Mouse (Mus musculus) heart, adult 18-20 months (tissue): ENCODE measurements around the gene Sox4. TPM values are rescaled to one million over a fixed set of nuclear protein-coding genes. Genes with fewer than 3 reads are reported as not detected.

Experiments
- DNase-seq, 2 experiments: peaks; one replicate each; pipeline ENCODE4 v3.0.0; 2021 to 2022; ENCODE audit warnings: mixed read lengths in 1 of 2
- long read RNA-seq, 2 experiments: library from polyadenylated mRNA; stranded (forward); transcript quantifications; one replicate each; pipeline ENCODE4 v2.0.0; 2021
- total RNA-seq, 2 experiments: library from RNA; stranded (reverse); gene quantifications; 2 replicates each; pipeline ENCODE4 v1.2.3; 2021

The Sox4 gene
- total RNA-seq, result 10 to 100 TPM in 1 of 2 experiments, 1 to 10 TPM in 1; 7.8 to 12.7 TPM
- long read RNA-seq, experiment 1, full-length matches to known transcripts, result 23 of 23 reads
- long read RNA-seq, experiment 1, partial matches to known transcripts, result 0 of 23 reads
- long read RNA-seq, experiment 1, other reads (novel, unspliced or antisense), result 0 of 23 reads
- long read RNA-seq, experiment 2, full-length matches to known transcripts, result 2 of 2 reads
- long read RNA-seq, experiment 2, partial matches to known transcripts, result 0 of 2 reads
- long read RNA-seq, experiment 2, other reads (novel, unspliced or antisense), result 0 of 2 reads

DNA sequence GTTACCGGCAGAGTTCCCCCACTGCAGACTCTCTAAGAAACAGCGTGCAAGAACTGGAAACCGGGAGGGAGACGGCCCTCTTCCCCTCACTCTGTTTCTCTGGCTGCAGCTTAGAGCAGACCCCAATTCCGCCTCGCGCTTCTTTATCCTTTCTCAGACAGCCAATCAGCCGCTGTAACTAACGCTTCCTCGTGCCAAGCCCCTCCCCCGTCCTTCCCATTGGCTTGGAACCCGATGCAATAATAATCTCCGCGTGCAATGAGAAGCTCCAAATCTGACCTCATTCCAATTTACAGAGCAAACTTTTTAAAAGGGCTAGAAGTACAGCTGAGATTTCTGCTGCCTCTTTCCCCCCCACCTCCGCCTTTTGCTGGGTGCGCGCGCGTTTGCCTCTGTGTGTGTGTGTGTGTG lies at the start of gene Sox4:
Gene Sox4 (minus strand): TSS at position 133 of the 411 bp plus-strand sequence.
- peak; percentile 97 to 98 for DNase-seq

DNA sequence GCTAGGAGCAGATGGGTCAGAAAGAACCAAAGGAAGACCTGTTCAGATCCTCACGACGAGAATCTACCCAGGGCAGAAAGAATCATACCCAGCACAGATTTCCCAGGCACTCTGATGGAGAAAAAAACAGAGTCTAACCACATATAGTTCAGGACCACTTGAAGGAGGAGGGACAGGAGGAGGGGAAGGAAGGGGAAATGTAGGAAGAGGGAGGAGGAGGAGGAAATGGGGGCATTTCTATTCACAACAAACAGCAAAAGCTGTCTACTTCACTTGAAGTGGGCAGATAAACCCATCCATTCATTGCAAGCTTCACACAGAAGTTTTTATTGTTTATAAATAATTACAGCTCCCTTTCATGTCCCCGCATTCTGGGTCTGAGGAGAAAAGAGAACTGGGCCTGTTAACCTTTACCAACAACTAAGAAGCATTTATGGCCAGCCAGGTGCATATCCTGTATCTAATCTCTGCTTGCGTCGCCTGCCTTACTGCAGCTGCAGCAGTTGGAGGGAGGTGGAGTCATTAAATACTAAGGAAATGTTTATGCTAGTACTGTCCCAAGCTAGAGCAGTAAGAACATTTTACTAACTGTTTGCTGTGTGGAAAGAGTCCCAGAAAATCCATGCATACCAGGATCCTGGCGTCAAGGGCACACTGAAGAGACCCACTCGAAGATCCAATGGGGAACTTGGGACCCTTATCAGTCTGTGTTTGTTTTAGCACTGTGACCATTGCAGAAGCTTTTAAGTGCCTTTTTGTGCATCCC lies 38.6 kb upstream of the Sox4 start:
- DNase-seq, result no peak

DNA sequence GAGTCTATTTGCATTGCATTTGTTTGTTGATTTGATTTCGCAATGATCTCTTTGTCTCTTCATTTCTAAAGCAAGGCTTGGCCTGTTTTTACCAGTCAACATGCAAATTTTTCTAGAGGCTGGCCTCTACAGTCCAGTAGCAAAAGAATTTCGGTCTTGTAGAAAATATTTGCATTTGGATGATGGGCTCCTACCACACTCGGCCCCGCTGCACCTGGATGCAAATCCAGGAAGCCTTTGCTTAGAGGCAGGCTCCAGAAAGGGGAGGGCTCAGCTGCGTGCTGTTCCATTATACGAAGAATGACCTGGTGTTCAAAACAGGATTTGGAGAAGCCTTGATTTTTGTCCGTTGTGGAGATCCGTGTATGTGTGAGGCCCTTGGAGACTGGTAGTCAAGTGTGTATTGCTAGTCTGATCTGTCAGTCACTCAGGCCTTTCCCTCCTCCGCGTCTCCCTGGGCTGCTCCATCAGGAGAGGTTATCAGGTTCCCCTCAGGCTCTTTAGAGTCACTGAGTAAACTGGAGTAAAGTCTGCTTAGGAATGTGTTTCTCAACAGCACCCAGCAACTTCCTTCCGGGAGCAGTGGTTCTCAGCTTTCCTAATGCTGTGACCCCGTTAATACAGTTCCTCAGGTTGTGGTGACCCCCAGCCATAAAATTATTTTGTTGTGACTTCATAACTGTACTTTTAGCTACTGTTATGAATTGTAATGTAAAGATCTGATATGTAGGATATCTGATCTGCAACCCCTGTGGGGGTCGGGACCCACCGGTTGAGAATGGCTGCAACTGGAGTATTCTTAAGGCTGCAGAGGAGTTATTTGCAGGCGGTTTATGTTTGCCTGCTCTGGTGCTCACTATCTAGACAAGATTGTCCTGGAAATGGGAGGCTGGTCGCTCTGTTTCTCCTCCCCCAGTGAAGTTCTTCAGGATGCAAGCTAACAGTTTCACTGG lies 35.5 kb upstream of the Sox4 start:
- no peak for DNase-seq

DNA sequence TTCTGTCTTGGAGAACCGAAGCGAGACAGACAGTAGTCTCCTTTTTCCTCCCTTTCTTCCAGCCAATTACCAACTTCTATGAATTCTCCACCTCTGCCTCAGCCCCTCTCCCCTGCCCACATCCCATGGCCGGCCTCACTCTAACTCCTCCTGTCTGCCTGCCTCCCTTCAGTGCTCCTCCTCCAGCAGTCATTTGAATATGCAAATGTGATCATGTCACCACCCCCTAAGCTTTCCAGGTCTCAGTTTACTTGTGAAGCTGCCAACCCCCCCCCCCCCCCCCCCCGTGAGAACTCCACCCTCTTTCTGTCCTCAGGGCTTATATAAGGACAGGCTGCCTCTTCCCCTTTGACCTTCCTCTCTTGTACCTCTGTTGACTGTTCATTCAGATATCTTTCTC lies 27.2 kb upstream of the Sox4 start:
- DNase-seq, result no peak

DNA sequence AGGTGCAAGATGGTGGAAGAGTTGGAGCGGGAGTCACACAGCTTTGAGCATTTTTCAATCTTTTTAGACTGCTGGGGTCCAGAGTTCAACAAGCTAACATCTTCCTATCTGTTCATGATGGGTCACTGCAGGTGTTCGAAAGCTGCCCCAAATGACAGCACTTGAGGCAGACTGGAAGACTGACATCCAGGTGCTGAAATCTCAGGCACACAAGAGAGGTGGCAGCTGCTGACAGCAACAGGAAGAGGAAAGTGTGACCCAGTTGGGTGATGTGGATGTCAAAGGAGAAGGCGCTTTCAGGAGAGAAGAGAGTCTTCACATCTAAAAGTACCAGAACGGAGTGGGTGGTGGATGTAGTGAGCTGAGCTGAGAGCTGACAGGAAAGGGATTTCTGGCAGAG lies 21.5 kb upstream of the Sox4 start:
- DNase-seq, result no peak

DNA sequence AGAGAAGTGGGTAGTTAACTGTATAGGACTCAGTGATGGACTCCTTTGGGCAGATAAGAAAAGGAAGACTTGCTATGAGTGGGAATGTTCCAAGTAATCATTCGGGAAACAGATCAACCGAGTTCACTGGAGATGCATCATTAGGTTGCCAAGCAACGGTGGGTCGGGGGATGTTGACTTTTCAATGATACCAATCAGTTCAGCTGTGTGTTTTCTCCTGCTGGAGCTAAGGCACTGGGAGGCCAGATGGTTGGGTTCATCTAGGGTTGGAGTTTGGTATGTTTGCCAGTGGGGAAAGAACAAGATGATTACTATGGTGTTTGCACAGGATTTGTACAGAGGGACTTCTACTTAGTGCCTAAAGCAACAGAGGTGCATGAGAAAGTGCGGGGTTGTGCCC lies 21.1 kb upstream of the Sox4 start:
- DNase-seq, result no peak

DNA sequence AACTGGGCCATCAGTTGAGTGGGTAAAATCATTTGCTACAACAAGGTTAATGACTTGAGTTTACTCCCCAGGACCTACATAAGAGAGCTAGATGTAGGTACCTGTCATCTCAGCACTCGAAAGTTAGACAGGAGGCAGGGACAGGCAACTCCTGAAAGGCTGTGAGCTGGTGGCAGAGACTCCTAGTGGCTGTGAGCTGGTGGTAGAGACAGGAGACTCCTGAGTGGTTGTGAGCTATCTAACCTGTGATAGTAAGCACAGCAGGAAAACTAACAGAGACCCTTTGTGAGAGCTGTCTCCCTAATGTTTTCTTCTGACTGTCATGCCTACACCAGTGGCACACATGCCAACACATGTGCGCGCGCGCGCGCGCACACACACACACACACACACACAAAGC lies 7.4 kb upstream of the Sox4 start:
- no peak for DNase-seq

DNA sequence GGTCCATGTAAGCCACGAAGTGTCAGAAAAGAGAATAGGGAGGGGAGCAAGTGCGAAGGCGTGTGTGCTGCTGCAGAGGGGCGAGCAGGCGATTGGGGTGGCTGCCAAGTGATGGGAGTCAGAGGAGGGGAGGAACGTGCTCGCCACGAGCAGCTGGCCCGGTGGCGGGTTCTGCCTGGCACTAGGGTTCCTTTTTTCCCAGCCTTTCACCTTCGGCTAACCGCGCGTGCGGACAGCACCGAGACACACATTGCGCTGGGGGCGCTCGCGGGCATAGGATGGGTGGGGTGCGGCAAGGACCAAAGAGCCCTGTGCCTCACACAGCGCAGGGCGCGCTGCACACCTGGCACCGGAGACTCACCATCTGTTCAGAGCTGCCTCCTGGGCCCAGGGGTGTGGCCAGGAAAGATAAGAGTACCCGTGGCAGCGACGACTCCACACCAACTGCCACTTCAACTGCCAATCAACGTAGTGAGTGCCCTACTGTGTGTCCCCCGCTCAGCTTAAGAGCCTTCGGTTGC lies 6.0 kb upstream of the Sox4 start:
- DNase-seq, result peak; percentile 85 to 91

DNA sequence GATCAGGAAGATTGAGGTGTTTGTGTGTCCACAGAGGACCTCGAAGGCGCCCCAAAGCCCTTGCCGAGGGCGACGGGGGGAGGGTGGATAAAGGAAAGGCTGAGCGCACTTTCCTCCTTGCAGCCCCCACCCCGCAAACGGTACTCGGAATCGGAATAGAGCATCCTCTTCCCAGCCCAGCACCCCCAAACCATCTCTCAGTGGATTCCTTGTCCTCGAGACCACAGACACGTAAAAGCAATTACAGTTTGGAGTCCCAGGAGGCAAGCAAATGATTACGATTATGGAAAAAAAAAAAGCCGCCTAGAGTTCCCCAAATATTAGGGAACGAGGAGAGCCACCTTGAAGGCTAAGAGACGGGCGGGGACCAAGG lies 5.5 kb upstream of the Sox4 start:
- no peak for DNase-seq

DNA sequence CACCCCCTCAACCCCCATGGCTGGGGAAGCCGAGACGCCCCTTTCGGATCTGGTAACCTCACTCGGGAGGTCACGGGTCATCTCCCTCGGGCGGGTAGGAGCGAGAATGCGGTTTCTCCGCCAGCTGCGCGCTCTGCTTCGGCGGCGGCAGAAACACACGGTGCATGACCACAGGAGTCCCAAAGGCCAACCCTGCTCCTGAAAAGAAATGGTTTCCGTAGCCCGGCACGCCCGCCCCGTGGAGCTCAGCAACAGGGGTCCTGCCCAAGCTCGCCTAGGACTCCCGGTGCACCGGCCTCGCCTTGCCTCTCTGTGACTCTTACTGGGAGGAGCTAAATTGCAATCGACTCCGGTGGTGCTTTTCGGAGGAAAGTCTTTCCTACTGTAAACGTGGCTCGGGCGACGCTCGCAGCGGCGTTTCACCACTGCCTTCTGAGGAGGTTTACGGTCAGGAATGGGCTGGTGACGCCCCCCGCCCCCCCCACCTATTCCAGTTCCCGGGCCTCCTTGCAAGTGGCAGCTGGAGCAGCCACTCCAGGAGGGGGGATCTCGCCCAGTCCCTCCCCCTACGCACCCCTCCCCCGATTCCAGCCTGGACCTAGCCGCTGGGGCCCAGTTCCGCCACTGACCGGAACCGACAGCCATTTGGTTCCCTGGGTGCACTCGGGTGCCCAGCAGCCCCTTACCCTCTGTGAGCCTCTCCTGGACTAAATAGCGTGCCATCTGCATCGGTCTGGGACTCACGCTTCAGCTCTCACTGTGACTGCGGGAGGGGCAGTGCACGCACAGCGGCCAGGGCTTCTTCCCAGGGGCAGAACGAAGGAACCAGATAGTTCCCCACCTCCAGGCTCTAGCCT lies 4.9 kb upstream of the Sox4 start:
- peak; percentile 76 to 82 for DNase-seq

DNA sequence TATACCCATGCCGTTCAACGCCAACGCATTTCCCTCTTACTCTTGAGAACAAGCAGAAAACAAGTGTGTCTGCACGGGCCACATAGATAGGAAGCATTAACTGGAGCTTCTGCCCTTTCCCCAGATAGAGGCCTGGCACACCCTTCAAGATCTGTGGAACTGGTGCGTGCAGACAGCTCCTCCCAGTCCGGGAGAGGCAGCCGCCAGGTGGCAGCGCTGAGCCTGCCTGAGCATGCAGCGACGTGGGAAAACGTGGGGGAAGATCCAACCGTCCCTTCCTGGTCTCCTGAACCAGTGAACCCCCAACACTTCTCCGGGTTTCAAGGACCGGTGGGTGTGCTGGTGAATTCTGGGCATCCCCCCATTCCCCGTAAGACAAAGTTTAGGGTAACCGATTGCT lies 4.3 kb upstream of the Sox4 start:
- peak; percentile 93 to 98 for DNase-seq

DNA sequence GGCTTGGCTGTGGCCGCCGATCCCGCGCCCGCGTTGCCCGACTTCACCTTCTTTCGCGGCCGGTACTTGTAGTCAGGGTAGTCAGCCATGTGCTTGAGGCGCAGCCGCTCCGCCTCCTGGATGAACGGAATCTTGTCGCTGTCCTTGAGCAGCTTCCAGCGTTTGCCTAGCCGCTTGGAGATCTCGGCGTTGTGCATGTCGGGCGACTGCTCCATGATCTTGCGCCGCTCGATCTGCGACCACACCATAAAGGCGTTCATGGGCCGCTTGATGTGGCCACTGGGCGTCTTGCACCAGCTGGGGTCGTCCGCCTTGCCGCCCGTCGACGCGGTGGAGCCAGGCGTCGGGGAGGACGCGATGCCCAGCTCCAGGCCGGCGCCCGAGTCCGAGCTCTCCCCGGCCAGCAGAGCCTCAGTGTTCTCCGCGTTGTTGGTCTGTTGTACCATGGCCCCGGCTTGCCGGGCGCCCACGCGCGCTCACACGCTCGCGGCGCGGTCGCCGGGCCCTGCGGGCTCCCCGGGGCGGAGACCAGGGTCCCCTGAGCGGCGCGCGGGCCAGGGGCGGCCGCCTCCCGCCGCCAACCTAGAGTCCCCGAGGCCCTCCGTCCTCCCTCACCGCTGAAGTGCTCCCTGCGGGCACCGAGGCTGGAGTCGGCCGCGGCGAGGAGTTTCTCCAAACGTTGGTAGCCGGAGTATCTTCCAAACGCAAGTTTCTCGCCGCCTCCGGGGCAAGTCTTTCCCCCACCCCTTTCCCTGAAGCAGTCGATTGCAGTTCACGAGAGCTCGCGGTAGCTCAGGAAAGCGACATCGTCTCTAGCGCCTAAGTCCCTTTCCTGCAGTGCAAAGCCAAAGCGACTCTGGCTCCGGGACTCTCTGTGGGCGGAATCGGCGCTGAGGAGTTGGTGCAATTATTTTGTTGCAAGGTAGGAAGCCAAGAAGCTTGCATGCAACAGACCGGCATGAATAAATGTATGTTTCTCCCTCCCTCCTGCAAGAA lies 639 bp downstream of the Sox4 start:
- peak; percentile 67 to 81 for DNase-seq

DNA sequence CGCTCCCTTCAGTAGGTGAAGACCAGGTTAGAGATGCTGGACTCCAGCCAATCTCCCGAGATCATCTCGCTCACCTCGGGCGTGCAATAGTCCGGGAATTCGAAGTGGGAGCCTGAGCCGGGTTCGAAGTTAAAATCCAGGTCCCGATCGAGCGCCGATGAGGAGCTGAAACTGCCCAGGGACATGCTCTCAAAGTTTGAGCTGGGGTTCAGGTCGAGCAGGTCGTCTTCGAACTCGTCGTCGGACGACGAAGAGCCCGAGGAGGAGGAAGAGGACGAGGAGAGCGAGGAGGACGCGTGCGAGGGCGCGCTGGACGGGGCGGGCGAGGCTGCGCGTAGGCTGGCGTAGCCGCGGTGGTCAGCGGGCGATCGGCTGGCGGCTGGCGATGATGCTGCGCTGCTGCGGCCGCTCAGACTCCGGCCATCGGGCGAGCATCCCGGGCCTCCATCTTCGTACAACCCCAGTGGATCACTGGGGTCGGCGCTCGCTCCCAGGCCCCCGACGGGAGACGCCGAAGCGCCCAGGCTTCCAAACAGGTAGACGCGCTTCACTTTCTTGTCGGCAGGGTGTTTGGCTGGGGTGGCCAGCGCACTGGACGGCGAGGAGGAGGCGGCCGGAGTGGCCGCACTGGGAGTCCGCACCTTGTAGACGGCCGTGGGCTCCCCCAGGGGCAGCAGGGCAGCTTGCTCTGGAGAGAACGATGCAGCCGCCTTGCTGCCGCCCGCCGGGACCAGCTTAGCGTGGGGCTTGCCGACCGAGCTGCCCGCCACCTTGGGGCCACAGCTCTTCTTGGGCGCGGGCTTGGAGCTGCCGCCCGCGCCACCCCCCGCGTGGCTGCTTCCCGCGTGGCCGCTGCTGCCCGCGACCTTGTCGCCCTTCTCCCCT lies 1.6 kb downstream of the Sox4 start:
- DNase-seq, result peak; percentile 29 to 64

DNA sequence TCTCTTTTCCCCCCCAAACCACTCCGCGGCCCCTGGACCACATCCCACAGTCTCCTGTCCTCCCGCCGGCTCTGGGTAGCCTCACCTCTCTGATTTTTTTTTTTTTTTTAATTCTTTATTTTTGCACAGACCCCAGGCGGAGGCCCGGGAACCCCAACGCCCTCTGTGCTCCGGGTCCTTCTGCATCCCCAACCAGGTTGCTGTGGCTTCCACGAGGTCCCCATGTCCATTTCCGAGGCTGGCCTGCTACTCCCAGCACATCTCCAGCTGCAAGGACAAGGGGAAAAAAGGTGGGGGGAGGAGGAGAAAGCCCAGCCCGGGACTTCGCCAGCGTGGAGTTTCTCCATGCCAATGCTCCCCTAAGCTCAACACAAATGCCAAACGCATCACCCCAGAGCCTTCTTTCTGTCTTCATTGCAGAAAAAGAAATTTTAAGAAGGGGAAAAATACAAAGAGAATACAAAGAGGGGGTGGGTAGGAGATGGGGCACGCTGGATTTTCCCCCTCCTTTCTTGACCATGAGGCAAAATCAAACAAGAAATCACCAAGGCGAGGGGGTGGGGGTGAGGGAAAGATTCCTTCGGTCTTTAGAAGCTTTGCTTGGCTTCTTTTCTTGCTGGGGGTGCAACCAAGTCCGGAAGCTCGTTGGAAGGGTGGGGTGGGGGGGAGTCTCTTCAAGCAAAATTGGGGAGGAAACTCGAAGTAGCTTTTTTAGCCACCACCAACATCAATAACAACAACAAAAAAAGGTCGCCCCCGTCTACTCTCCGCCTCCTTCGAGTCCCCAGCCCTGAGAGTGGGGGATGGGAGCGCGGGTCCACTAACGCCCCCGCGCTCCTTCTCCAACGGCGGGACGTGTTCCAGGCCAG lies 2.7 kb downstream of the Sox4 start:
- peak; percentile 47 to 70 for DNase-seq

DNA sequence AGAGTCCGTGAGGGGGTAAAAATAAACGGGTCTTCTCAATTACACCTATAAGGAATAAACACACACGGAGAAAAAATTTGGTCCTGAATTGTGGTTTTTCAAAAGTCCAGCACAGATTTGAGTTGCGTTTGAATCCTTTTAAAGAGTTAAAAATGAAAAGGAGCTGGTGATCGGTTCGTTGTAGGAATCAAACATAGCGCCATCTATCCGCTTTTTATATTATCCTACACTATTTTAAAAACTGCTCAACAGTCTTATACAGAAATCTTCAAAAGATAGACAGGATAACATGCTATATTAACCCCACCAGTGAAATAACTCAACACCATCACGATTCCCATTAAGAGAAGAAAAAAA lies 3.3 kb downstream of the Sox4 start:
- no peak for DNase-seq

DNA sequence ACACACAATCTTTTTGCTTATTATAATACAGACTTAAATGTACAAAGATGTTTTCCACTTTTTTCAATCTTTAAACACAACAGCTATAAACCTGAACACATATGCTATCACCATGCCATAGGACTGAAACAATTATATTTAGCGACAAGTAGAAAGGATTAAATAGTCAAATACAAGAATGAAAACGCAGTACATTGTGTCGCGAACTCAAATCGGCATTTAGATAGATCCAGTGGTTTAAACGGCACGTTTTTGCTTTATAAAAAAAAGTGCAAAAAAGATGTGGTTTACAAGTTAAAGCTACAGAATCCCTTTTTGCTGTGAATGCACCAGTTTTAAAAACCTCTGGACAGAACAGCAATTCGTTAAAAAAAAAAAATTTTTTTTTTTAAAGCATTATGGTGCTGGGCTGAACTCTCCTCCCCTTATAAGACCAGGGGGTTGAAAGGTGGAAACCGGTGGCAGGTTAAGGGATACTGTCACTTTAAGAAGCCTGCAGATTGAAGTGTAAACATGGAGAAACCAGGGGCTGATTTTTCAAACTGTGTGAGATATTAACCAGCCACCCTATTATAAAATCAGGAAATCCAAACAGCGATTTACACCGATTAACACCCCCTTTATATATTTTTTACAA lies 4.1 kb downstream of the Sox4 start:
- DNase-seq, result no peak

DNA sequence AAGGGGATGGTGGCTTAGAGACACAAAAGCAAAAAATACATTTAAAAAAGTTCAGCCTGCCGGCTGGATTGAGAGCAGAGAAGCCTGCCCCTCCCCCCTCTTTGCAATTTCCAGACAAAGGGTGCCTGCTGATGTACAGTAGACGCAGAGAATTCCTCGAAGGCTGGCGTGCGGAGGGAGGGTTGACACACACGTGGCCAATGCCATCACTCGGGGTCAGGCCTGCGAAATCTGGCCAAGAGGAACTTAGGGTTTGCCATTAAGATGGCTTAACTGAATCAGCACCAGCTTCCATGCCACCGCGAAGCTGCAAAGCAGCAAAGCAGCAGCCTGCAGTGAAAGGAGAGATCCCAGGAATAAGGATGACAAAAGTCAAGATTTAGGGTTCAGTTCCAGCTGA lies 5.0 kb downstream of the Sox4 start:
- peak in 1 of 2 experiments; percentile 38 for DNase-seq
